Mouse (Mus musculus) ES-E14 (cell line): ENCODE data around the gene H3f3b. TPM values are rescaled to one million over a fixed set of nuclear protein-coding genes. Genes with fewer than 3 reads are reported as not detected.
A peak's percentile ranks its signal among the peaks of the same experiment; 100 is the strongest.

Experiments
- DNase-seq: peaks from one replicate; pipeline ENCODE4 v3.0.0-alpha.2; 2013; ENCODE audit warnings: low read depth, low spot score
- H3K27ac ChIP-seq: 2 replicates; pipeline ENCODE4 v1.5.1; 2012; ENCODE audit warnings: low read depth, mild to moderate bottlenecking, low read length, moderate library complexity, mixed read lengths; ENCODE audit not compliant: poor library complexity, insufficient read depth, severe bottlenecking
- H3K36me3 ChIP-seq: 2 replicates; pipeline ENCODE4 v1.6.1; 2012; ENCODE audit warnings: mild to moderate bottlenecking, low read length, moderate library complexity, mixed read lengths; ENCODE audit not compliant: control insufficient read depth, poor library complexity, insufficient read depth, severe bottlenecking
- H3K4me1 ChIP-seq, 2 experiments: fragments of 150-350 bp in 1 of 2; sonication (generic) in 1 of 2; 2 replicates each; pipeline ENCODE4 v1.6.1; 2012; ENCODE audit warnings: low read length in 2 of 2, mild to moderate bottlenecking in 1 of 2, mixed read lengths in 1 of 2; ENCODE audit not compliant: control insufficient read depth in 2 of 2, insufficient read depth in 2 of 2, poor library complexity in 1 of 2
- H3K4me3 ChIP-seq, 2 experiments: fragments of 150-350 bp in 1 of 2; sonication (generic) in 1 of 2; 2 replicates each; pipeline ENCODE4 v1.5.1; 2012; ENCODE audit warnings: low read length in 2 of 2, low read depth in 1 of 2, mild to moderate bottlenecking in 1 of 2, mixed read lengths in 1 of 2; ENCODE audit not compliant: insufficient read depth in 1 of 2, poor library complexity in 1 of 2, severe bottlenecking in 1 of 2
- H3K9ac ChIP-seq: 2 replicates; pipeline ENCODE4 v1.6.1; 2012; ENCODE audit warnings: low read depth, mild to moderate bottlenecking, low read length, mixed read lengths; ENCODE audit not compliant: poor library complexity, insufficient read depth, severe bottlenecking
- H3K9me3 ChIP-seq: fragments of 150-350 bp; sonication (generic); 2 replicates; pipeline ENCODE4 v1.6.1; 2012; ENCODE audit warnings: low read depth, mild to moderate bottlenecking, low read length; ENCODE audit not compliant: control insufficient read depth, insufficient read depth
- CHD2 ChIP-seq: IDR thresholded peaks from 2 replicates; pipeline ENCODE4 v1.6.1; 2014; ENCODE audit warnings: mild to moderate bottlenecking, low read depth, low read length, inconsistent platforms
- HCFC1 ChIP-seq: IDR thresholded peaks from 2 replicates; pipeline ENCODE4 v1.6.1; 2012; ENCODE audit warnings: low read length, inconsistent platforms, borderline replicate concordance; ENCODE audit not compliant: insufficient read depth
- MAFK ChIP-seq: IDR thresholded peaks from 2 replicates; pipeline ENCODE4 v1.6.1; 2014; ENCODE audit warnings: mild to moderate bottlenecking, low read depth, low read length, inconsistent platforms; ENCODE audit not compliant: insufficient read depth
- ZC3H11A ChIP-seq: IDR thresholded peaks from 2 replicates; pipeline ENCODE4 v1.6.1; 2012; ENCODE audit warnings: low read depth, mild to moderate bottlenecking, inconsistent platforms, low read length, borderline replicate concordance
- ZNF384 ChIP-seq: IDR thresholded peaks from 2 replicates; pipeline ENCODE4 v1.6.1; 2012; ENCODE audit warnings: low read depth, low read length, inconsistent platforms
- in situ Hi-C, 2 experiments: fragments of 600-800 bp; cut with MboI; formaldehyde crosslinking; loops; one replicate each; pipeline ENCODE4 v1.15.1; 2025; ENCODE audit warnings: low sequenced_read_pairs in 2 of 2, inconsistent platforms in 1 of 2; ENCODE audit not compliant: unreplicated experiment in 2 of 2
- total RNA-seq: library from RNA; depleted of rRNA; stranded (reverse); fragments of 300-350 nt; gene quantifications from 2 replicates; pipeline ENCODE4 v1.2.3, GENCODE M21; 2012

The H3f3b gene
- total RNA-seq, 1 experiment: 729 TPM

GRCm38 (mm10) chr11:116002894-116003293, 24.9 kb downstream of the H3f3b start:
- no peak overlapping the region for H3K9ac ChIP-seq
- TF ChIP-seq HCFC1 (no peak), MAFK (peak; percentile 49; the same call in 1 of the 2 replicates)
- peaks cover 8% of the 10 kb centered on the region for H3K36me3 ChIP-seq
- in situ Hi-C loops: no loop called here
- no peak overlapping the region for H3K27ac ChIP-seq
- H3K4me3 ChIP-seq: no peak overlapping the region
- H3K9me3 ChIP-seq: no peaks in the 10 kb centered on the region
- peaks cover 3 to 25% of the 10 kb centered on the region in 2 experiments; a peak in 3 of 4 replicates for H3K4me1 ChIP-seq
- no peak for DNase-seq

DNA sequence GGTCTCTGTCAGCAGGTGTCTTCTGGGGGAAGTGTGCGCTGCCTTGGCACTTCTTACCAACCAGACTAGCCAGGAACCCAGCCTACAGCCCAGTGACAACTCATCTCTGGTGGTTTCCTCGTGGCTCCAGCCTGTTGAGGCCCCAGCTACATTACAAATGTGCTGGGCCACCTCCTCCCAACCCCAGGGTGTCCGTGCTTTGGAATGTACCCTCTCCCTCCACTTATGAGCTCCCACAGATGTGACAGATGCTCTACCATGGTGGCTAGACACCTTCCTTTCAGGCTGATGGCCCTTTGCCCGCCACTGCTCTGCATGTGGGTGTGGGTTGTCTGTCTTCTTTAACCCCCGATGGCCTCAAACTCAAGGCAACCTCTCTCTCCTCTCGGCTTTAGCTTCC, 26.0 kb downstream of the H3f3b start:
- H3K9ac ChIP-seq: no peak overlapping the region
- peaks cover 3 to 21% of the 10 kb centered on the region in 2 experiments; a peak in 3 of 4 replicates for H3K4me1 ChIP-seq
- no peak overlapping the region for H3K27ac ChIP-seq

DNA sequence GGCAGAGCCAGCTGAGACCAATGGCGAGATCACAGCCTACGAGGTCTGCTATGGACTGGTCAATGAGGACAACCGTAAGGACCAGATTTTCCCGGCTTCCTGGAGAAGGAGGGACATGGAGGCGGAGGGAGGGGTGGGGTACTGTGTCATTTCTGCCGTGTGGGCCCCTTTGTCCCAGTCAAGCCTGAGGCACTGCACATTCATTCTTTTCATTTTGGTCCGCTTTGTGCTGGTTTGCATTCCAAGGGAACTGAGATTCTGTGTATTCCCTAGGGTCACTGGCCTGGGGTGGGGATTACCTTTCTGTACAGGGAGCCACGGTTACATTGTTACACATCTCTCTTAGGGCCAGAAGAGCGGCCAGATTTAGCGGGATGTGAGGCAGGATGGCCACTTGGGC, 27.2 kb downstream of the H3f3b start:
- DNase-seq: no peak
- Histone ChIP-seq H3K4me1 (peaks cover 3 to 13% of the 10 kb centered on the region in 2 experiments; a peak in 3 of 4 replicates), H3K9me3 (no peaks in the 10 kb centered on the region), H3K4me3 (no peak overlapping the region), H3K36me3 (no peaks in the 10 kb centered on the region), H3K27ac (no peak overlapping the region), H3K9ac (no peak overlapping the region)
- in situ Hi-C loops: no loop called here
- TF ChIP-seq ZC3H11A (no peak), MAFK (no peak), HCFC1 (no peak), ZNF384 (no peak)

More for the DNA sequence above, 26.0 kb downstream of the H3f3b start:
- TF ChIP-seq HCFC1: no peak
- no peak for TF ChIP-seq CHD2
- no peak for TF ChIP-seq MAFK
- TF ChIP-seq ZNF384: no peak
- TF ChIP-seq ZC3H11A: no peak
- no peak for DNase-seq
- Histone ChIP-seq H3K9me3 (no peaks in the 10 kb centered on the region), H3K4me3 (no peak overlapping the region), H3K36me3 (no peaks in the 10 kb centered on the region)
- in situ Hi-C loops: no loop called here

GRCm38 (mm10) chr11:115999538-116000143, 28.1 kb downstream of the H3f3b start:
- Histone ChIP-seq H3K4me1 (peaks cover 0 to 8% of the 10 kb centered on the region in 2 experiments; a peak in 2 of 4 replicates), H3K27ac (no peak overlapping the region), H3K4me3 (no peak overlapping the region; a peak in 1 of 4 replicates), H3K9ac (no peak overlapping the region), H3K36me3 (no peaks in the 10 kb centered on the region), H3K9me3 (no peaks in the 10 kb centered on the region)
- in situ Hi-C loops: loop anchor here in 1 of 2 experiments (5.0 kb wide), 1 partner anchor 57 kb away; no protein-coding TSS in a partner anchor
- TF ChIP-seq CHD2: no peak
- no peak for TF ChIP-seq MAFK
- no peak for TF ChIP-seq HCFC1
- no peak for TF ChIP-seq ZNF384
- no peak for TF ChIP-seq ZC3H11A
- DNase-seq: peak; percentile 75
